Mouse (Mus musculus): ENCODE measurements around the gene Gm45140.
A peak's percentile ranks its signal among the peaks of the same experiment; 100 is the strongest.

The Gm45140 gene

GRCm38 (mm10) chr6:87835695-87836094 is at the start of gene Gm45140:
Gene Gm45140 (minus strand): TSS chr6:87835795.
- DNase-seq (ENCODE audit: low read depth, low spot score): no peak

- DNase-seq (ENCODE audit: low read depth, low spot score): no peak
These were observed 47.2 kb upstream of the Gm45140 start for GRCm38 (mm10) chr6:87882816-87883215.

GRCm38 (mm10) chr6:87882221-87882620 is 46.6 kb upstream of the Gm45140 start:
- DNase-seq (ENCODE audit: low read depth, low spot score): no peak

GRCm38 (mm10) chr6:87879628-87880027 is 44.0 kb upstream of the Gm45140 start:
- no peak for DNase-seq (ENCODE audit: low read depth, low spot score)

- DNase-seq (ENCODE audit: low read depth, low spot score): no peak
These were observed 43.4 kb upstream of the Gm45140 start for GRCm38 (mm10) chr6:87879010-87879409.

DNA sequence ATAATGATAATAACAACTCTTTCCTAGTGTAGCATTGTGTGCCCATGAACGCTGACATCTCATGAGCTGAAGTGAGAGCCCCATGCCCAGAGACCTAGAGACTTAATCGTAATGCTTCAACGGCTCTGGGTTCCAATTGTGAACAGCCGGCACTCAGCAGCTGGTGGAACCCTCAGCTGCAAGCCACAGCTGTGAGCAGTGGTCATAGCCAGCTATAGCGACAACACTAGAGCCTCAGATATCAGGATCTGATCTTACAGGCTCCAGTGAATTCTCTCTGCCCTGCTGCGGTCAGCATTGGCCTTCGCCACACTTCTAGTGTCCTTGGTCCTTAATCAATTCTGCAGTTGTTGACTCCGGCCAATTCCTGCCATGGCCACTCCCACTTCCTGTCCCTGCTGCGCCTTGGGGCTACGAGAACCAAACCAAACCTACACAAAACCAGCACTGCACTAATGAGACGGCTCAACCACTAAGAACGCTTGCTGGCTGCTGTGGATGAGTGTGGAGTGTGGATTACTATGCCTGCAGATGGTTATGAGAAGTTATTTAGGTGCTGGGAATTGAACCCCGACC is 40.6 kb upstream of the Gm45140 start:
- peak; percentile 72 for DNase-seq (ENCODE audit: low read depth, low spot score)

DNA sequence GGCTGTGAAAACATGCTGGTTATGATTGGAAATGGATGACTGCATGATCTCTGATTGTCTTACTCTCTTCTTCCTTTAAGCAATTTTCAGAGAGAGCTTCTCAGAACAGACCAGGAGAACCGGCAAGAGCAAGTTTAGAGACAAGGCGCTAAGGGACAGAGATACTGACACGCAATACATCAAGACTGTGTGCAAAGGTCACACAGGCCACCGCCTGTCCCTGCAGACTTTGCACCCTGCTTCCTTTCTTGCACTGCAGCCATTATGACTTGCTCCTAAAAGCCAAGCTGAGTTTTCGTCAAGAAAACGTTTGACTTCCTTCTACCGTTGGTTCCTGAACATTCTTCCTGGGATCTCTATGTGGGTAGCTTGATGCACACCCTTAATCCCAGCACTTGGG is 40.0 kb upstream of the Gm45140 start:
- DNase-seq (ENCODE audit: low read depth, low spot score): no peak

GRCm38 (mm10) chr6:87875083-87875482 is 39.5 kb upstream of the Gm45140 start:
- no peak for DNase-seq (ENCODE audit: low read depth, low spot score)

GRCm38 (mm10) chr6:87873963-87874362 is 38.4 kb upstream of the Gm45140 start:
- peak; percentile 28 for DNase-seq (ENCODE audit: low read depth, low spot score)

DNA sequence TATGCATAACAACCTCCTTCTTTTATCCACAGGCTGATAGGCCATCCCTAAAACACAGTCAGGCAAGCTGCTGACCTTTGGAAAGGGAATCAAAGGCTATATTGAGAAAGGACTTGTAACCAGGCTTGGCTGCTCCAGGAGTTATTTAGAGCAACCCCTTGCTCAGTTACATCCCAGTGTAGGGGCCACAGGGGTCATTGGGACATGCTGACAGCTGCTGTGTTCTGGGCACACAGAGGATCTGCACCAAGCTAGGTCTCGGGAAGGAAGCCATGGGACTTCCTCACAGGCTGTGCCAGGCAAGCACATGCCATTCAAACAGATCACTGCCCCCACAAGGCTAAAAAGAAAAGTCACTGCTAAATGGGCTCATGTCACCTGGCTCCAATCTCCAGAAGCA is 37.5 kb upstream of the Gm45140 start:
- no peak for DNase-seq (ENCODE audit: low read depth, low spot score)

DNA sequence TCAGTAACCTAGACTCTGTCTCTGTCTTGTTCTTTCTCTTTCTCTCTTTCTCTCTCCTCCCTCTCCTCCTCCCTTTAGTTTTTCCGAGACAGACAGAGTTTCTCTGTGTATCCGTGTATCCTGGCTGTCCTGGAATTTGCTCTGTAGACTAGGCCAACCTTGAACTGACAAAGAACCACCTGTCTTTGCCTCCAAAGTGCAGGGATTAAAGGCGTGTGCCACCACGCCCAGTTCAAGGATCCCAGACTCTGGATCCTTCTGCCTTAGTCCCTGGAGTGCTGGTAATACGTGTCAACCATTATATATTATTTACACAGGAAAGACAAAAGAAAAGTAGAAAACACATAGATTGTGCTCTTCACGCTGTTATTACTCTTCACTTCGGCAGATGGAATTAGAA is 35.6 kb upstream of the Gm45140 start:
- peak; percentile 74 for DNase-seq (ENCODE audit: low read depth, low spot score)

GRCm38 (mm10) chr6:87870440-87870839 is 34.8 kb upstream of the Gm45140 start:
- DNase-seq (ENCODE audit: low read depth, low spot score): no peak

DNA sequence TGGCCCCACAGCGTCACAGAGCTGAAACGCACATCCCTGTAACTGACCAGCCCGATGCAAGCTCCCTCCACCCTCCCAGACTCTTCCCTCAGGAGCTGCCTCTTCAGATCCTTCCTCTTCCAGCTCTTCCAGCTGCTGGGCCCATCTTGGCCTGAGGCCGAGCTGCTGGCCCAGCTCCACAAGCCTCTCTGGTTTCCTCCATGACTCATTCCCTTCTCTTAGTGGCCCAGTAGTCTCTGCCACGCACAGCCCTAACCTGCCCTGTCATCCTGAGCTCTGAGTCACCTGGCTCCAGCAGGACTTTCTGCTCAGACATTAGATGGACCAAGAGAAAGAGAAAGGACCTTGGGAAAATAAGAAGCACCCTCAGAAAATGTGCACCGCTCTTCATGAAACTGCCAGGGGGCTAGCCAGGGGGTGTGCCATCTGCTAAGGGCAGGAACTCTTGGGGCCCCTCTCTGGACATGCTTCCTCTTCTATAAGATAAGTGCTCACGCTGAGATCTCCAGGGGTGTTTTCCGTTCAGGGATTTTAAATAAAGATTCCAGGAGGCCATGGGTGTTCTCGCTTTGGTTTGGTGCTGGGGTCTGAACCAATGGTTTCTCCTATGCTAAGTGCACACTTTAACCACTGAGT is 33.4 kb upstream of the Gm45140 start:
- DNase-seq (ENCODE audit: low read depth, low spot score): no peak

GRCm38 (mm10) chr6:87867256-87867655 is 31.7 kb upstream of the Gm45140 start:
- no peak for DNase-seq (ENCODE audit: low read depth, low spot score)

GRCm38 (mm10) chr6:87866211-87866610 is 30.6 kb upstream of the Gm45140 start:
- DNase-seq (ENCODE audit: low read depth, low spot score): no peak

- no peak for DNase-seq (ENCODE audit: low read depth, low spot score)
These were observed 21.5 kb upstream of the Gm45140 start for GRCm38 (mm10) chr6:87857071-87857470.

DNA sequence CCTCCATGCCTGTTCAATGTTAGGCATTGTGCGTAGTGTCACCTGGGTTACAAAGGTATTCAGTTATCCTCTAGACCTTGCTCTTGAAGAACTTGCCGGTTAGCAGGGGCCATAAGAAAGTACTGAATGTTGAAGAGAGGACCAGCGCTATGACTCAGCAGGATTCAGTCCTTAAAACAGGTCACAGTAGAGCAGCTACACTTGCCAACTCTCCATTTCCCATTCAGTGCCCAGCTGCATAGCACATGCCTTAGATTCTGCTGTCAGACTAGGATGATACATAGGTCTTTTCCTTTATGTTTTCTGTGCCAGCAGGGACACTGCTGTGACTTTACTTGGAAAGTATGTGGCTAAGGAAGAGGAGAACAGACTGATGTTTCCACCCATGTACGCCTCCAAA is 17.9 kb upstream of the Gm45140 start:
- DNase-seq (ENCODE audit: low read depth, low spot score): no peak

- peak; percentile 69 for DNase-seq (ENCODE audit: low read depth, low spot score)
These were observed 16.3 kb upstream of the Gm45140 start for GRCm38 (mm10) chr6:87851871-87852270.

GRCm38 (mm10) chr6:87850900-87851614 is 15.5 kb upstream of the Gm45140 start, which contains the start of gene Cnbp:
Gene Cnbp (minus strand): TSS chr6:87851106.
- peak; percentile 97 for DNase-seq (ENCODE audit: low read depth, low spot score)

GRCm38 (mm10) chr6:87850155-87850899 is 14.7 kb upstream of the Gm45140 start:
- DNase-seq (ENCODE audit: low read depth, low spot score): peak; percentile 35

GRCm38 (mm10) chr6:87849780-87850154 is 14.2 kb upstream of the Gm45140 start:
- peak; percentile 78 for DNase-seq (ENCODE audit: low read depth, low spot score)

DNA sequence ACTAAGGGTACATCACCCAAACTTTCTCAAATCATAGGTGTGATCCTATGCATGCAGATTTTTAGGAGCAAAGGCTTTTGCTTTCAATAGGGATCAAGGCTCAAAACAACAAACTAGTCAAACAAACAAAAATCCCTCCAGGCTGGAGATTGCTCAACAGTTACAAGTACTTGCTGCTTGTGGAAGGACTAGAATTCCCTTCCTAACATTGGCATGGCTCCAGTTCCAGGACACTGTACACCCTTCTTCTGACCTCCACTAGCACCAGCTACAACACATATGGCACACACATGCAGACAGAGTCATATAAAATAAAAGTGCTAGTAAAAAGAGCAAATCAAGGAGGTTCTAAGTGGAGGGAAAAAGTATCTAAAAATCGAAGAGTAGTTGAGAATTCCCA is 11.2 kb upstream of the Gm45140 start:
- no peak for DNase-seq (ENCODE audit: low read depth, low spot score)
